Mouse (Mus musculus) MEL (cell line): Measurements from ENCODE around the gene Chuk. TPM values are rescaled to one million over a fixed set of nuclear protein-coding genes. Genes with fewer than 3 reads are reported as not detected.

ENCODE experiments used
- DNase-seq: peaks from one replicate; pipeline ENCODE4 v3.0.0; 2011; ENCODE audit warnings: low read depth, low spot score
- H3K27ac ChIP-seq: 2 replicates; pipeline ENCODE4 v1.5.1; 2012; ENCODE audit warnings: low read depth, mild to moderate bottlenecking, control low read depth, low read length, moderate library complexity; ENCODE audit not compliant: control insufficient read depth
- H3K27me3 ChIP-seq, 2 experiments: fragments of 150-350 bp in 1 of 2; sonication (generic) in 1 of 2; 2 replicates each; pipeline ENCODE4 v1.6.1; 2012; ENCODE audit warnings: low read length in 2 of 2, mild to moderate bottlenecking in 2 of 2, improper control_type of control experiment in 1 of 2, moderate library complexity in 1 of 2; ENCODE audit not compliant: insufficient read depth in 2 of 2, control insufficient read depth in 1 of 2
- H3K36me3 ChIP-seq, 2 experiments: 2 replicates each; pipeline ENCODE4 v1.6.1; 2012 to 2014; ENCODE audit warnings: low read length in 2 of 2, improper control_type of control experiment in 1 of 2, inconsistent platforms in 1 of 2, mild to moderate bottlenecking in 1 of 2; ENCODE audit not compliant: insufficient read depth in 2 of 2, control insufficient read depth in 1 of 2
- H3K4me1 ChIP-seq, 2 experiments: fragments of 150-350 bp in 1 of 2; sonication (generic) in 1 of 2; 2 replicates each; pipeline ENCODE4 v1.6.1; 2012; ENCODE audit warnings: low read length in 2 of 2, improper control_type of control experiment in 1 of 2, mild to moderate bottlenecking in 1 of 2; ENCODE audit not compliant: insufficient read depth in 2 of 2, control insufficient read depth in 1 of 2
- H3K4me3 ChIP-seq, 2 experiments: fragments of 150-350 bp in 1 of 2; sonication (generic) in 1 of 2; 2 replicates each; pipeline ENCODE4 v1.5.1; 2012; ENCODE audit warnings: low read depth in 2 of 2, low read length in 2 of 2, mild to moderate bottlenecking in 2 of 2, moderate library complexity in 2 of 2, control low read depth in 1 of 2, improper control_type of control experiment in 1 of 2; ENCODE audit not compliant: control insufficient read depth in 1 of 2, insufficient read depth in 1 of 2
- H3K79me2 ChIP-seq: 2 replicates; pipeline ENCODE4 v1.6.1; 2012; ENCODE audit warnings: mild to moderate bottlenecking, low read length, moderate library complexity; ENCODE audit not compliant: control insufficient read depth, poor library complexity, insufficient read depth
- H3K9ac ChIP-seq: 2 replicates; pipeline ENCODE4 v1.6.1; 2012; ENCODE audit warnings: low read depth, mild to moderate bottlenecking, control low read depth, low read length, moderate library complexity; ENCODE audit not compliant: control insufficient read depth, poor library complexity, severe bottlenecking
- H3K9me3 ChIP-seq: fragments of 150-350 bp; sonication (generic); replicated peaks from 2 replicates; pipeline ENCODE4 v1.6.1; 2012; ENCODE audit warnings: mild to moderate bottlenecking, low read length, improper control_type of control experiment, moderate library complexity; ENCODE audit not compliant: insufficient read depth
- BHLHE40 ChIP-seq: IDR thresholded peaks from 2 replicates; pipeline ENCODE4 v1.6.1; 2012; ENCODE audit warnings: low read depth, mild to moderate bottlenecking, inconsistent platforms, low read length, improper control_type of control experiment, borderline replicate concordance
- E2F4 ChIP-seq: IDR thresholded peaks from 2 replicates; pipeline ENCODE4 v1.6.1; 2011; ENCODE audit warnings: low read depth, low read length, improper control_type of control experiment, borderline replicate concordance
- ELF1 ChIP-seq: IDR thresholded peaks from 2 replicates; pipeline ENCODE4 v1.6.1; 2014; ENCODE audit warnings: low read depth, mild to moderate bottlenecking, inconsistent platforms, low read length, improper control_type of control experiment, moderate library complexity
- EP300 ChIP-seq, 2 experiments: IDR thresholded peaks; 2 replicates each; pipeline ENCODE4 v1.6.1; 2011; ENCODE audit warnings: improper control_type of control experiment in 2 of 2, low read length in 2 of 2, low read depth in 1 of 2, mild to moderate bottlenecking in 1 of 2
- ETS1 ChIP-seq: IDR thresholded peaks from 2 replicates; pipeline ENCODE4 v1.6.1; 2012; ENCODE audit warnings: low read depth, mild to moderate bottlenecking, inconsistent platforms, low read length, improper control_type of control experiment, moderate library complexity
- GABPA ChIP-seq: IDR thresholded peaks from 2 replicates; pipeline ENCODE4 v1.6.1; 2012; ENCODE audit warnings: low read depth, mild to moderate bottlenecking, inconsistent platforms, low read length, improper control_type of control experiment, moderate library complexity
- GATA1 ChIP-seq: IDR thresholded peaks from 2 replicates; pipeline ENCODE4 v1.6.1; 2011; ENCODE audit warnings: low read depth, low read length, improper control_type of control experiment
- JUND ChIP-seq: IDR thresholded peaks from 2 replicates; pipeline ENCODE4 v1.6.1; 2011; ENCODE audit warnings: low read depth, mild to moderate bottlenecking, improper control_type of control experiment, low read length
- MAFK ChIP-seq: IDR thresholded peaks from 2 replicates; pipeline ENCODE4 v1.6.1; 2011; ENCODE audit warnings: low read depth, mild to moderate bottlenecking, low read length, improper control_type of control experiment, borderline replicate concordance
- MAX ChIP-seq: IDR thresholded peaks from 2 replicates; pipeline ENCODE4 v1.6.1; 2011; ENCODE audit warnings: low read length, improper control_type of control experiment
- MAZ ChIP-seq: IDR thresholded peaks from 2 replicates; pipeline ENCODE4 v1.6.1; 2012; ENCODE audit warnings: low read depth, mild to moderate bottlenecking, inconsistent platforms, low read length, improper control_type of control experiment
- MEF2A ChIP-seq: IDR thresholded peaks from 2 replicates; pipeline ENCODE4 v1.6.1; 2014; ENCODE audit warnings: low read depth, mild to moderate bottlenecking, inconsistent platforms, low read length, improper control_type of control experiment; ENCODE audit not compliant: poor library complexity, insufficient replicate concordance, severe bottlenecking; ENCODE audit errors: extremely low read depth
- MYB ChIP-seq: IDR thresholded peaks from 2 replicates; pipeline ENCODE4 v1.6.1; 2011; ENCODE audit warnings: mild to moderate bottlenecking, low read depth, low read length, improper control_type of control experiment
- NELFE ChIP-seq: IDR thresholded peaks from 2 replicates; pipeline ENCODE4 v1.6.1; 2011; ENCODE audit warnings: low read depth, low read length, improper control_type of control experiment
- NRF1 ChIP-seq: IDR thresholded peaks from 2 replicates; pipeline ENCODE4 v1.6.1; 2014; ENCODE audit warnings: low read depth, mild to moderate bottlenecking, inconsistent platforms, low read length, improper control_type of control experiment, moderate library complexity; ENCODE audit not compliant: poor library complexity, insufficient read depth, severe bottlenecking
- POLR2A ChIP-seq, 2 experiments: IDR thresholded peaks; 2 replicates each; pipeline ENCODE4 v1.6.1; 2011 to 2012; ENCODE audit warnings: low read length in 2 of 2, mild to moderate bottlenecking in 2 of 2, control low read depth in 1 of 2, improper control_type of control experiment in 1 of 2, low read depth in 1 of 2, moderate library complexity in 1 of 2; ENCODE audit not compliant: control insufficient read depth in 1 of 2, insufficient read depth in 1 of 2, poor library complexity in 1 of 2
- POLR2AphosphoS2 ChIP-seq: IDR thresholded peaks from 2 replicates; pipeline ENCODE4 v1.6.1; 2011; ENCODE audit warnings: low read length, improper control_type of control experiment
- RAD21 ChIP-seq: IDR thresholded peaks from 2 replicates; pipeline ENCODE4 v1.6.1; 2011; ENCODE audit warnings: mild to moderate bottlenecking, low read depth, low read length, improper control_type of control experiment
- RCOR1 ChIP-seq: IDR thresholded peaks from 2 replicates; pipeline ENCODE4 v1.6.1; 2012; ENCODE audit warnings: low read depth, mild to moderate bottlenecking, inconsistent platforms, low read length, improper control_type of control experiment
- TAL1 ChIP-seq: IDR thresholded peaks from 2 replicates; pipeline ENCODE4 v1.6.1; 2012; ENCODE audit warnings: mild to moderate bottlenecking, inconsistent platforms, low read length, moderate library complexity, mixed read lengths
- UBTF ChIP-seq: IDR thresholded peaks from 2 replicates; pipeline ENCODE4 v1.6.1; 2012; ENCODE audit warnings: low read depth, mild to moderate bottlenecking, inconsistent platforms, low read length, improper control_type of control experiment, moderate library complexity, borderline replicate concordance; ENCODE audit not compliant: insufficient read depth
- ZC3H11A ChIP-seq: IDR thresholded peaks from 2 replicates; pipeline ENCODE4 v1.6.1; 2012; ENCODE audit warnings: low read depth, mild to moderate bottlenecking, inconsistent platforms, low read length, improper control_type of control experiment
- polyA plus RNA-seq, 2 experiments: library from polyadenylated mRNA; stranded (reverse) in 1 of 2; unstranded in 1 of 2; fragments of >175 nt in 1 of 2; fragments of >200 nt in 1 of 2; gene quantifications; 2 replicates each; pipeline versions ENCODE4 v1.2.1 to v1.2.4; 2012; ENCODE audit warnings: low replicate concordance in 2 of 2, low read depth in 1 of 2; ENCODE audit not compliant: insufficient read length in 2 of 2, insufficient read depth in 1 of 2, missing spikeins in 1 of 2
- total RNA-seq: library from RNA; depleted of rRNA; stranded (reverse); fragments of 300-350 nt; gene quantifications from 2 replicates; pipeline ENCODE4 v1.2.3, GENCODE M21; 2012

Chuk gene
- total and polyA plus RNA-seq, 3 experiments = 50.5 to 463 (median 58.3) TPM

DNA sequence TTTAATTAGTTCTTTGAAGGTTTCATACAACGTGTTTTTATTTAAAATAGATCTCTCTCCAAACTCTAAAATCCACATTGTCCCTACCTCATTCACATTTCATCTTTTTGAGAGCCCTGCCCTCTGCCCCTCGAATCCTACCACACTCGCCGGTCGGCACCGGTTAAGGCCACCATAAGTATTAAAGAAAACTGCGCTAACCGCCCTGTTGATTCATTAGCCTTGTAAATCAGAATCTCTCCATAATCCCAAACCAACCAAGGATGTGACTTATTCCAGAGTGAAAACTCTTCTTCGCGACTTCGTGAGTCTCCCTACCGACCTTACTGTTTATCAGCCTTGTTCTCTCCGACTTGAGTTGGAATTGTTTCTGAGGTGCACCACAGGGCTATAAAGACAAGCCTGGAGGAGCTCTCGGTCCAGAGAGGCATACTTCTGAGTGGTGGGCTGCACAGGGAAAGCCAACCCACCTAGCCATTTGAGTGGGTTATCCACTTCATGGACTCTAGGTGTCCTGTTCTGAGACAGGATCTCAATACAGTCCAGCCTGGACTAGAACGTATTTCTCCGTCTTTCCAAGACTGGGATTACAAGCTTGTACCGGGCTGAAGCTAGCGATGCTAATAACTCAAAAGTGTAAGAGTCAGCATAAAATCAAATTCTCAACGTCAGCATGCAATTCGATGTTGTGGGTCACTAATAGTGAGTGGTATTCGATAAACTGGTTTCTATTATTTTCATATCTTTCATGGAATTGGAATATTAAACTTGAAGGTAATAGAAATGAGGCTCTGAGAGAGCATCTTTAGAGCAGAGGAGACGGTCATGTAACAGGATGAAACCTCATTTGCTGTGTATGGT, 611 bp upstream of the Chuk start:
- peak overlapping the region; percentile 61 to 70 for H3K4me3 ChIP-seq
- H3K36me3 ChIP-seq = peaks cover 7 to 30% of the 10 kb centered on the region in 2 experiments
- TF ChIP-seq MAFK = peak; percentile 64; the same call in 1 of the 2 replicates
- TF ChIP-seq ZC3H11A = no peak
- no peak for TF ChIP-seq ETS1
- no peaks in the 10 kb centered on the region for H3K27me3 ChIP-seq
- DNase-seq = no peak
- H3K4me1 ChIP-seq = peaks cover 14 to 17% of the 10 kb centered on the region in 2 experiments
- H3K9me3 ChIP-seq = no peaks in the 10 kb centered on the region
- no peak overlapping the region for H3K27ac ChIP-seq
- peaks cover 32% of the 10 kb centered on the region for H3K79me2 ChIP-seq
- H3K9ac ChIP-seq = peak overlapping the region; percentile 90

DNA sequence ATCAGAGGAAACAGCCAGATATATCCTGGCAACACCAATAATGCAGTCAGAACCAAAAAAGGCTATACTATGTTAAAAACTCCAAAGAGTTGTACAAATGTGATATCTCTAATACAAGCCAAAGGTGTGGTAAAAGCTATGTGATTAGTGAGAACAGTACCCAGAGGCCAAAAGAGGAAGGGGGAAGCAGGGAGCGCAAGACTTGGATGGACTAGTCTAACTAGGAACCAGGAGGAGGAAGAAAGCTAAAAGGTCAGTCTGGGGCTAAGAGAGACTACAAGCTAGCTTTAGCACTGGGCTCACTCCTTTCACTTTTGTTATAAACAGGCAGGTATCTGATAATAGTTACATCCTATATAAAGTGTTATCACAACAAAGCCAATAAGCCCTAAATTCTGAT, 2.9 kb downstream of the Chuk start:
- H3K36me3 ChIP-seq = peaks cover 26 to 32% of the 10 kb centered on the region in 2 experiments
- H3K4me1 ChIP-seq = peaks cover 14 to 17% of the 10 kb centered on the region in 2 experiments
- H3K27me3 ChIP-seq = no peaks in the 10 kb centered on the region
- H3K9me3 ChIP-seq = no peaks in the 10 kb centered on the region
- peak; percentile 63 for DNase-seq
- TF ChIP-seq RCOR1 (no peak), RAD21 (no peak), EP300 (IDR thresholded peaks at IDR 0.05; ENCODE audit: low read depth in 1 of 2, low read length in 2 of 2) (peak in 1 of 2 experiments; percentile 7; a peak in 2 of 4 replicates)
- H3K27ac ChIP-seq = no peak overlapping the region
- peaks cover 32% of the 10 kb centered on the region for H3K79me2 ChIP-seq
- no peak overlapping the region for H3K9ac ChIP-seq
- H3K4me3 ChIP-seq = 0 out of 4 replicates have a peak overlapping the region, but pooled peaks of 1 of the 2 experiments have one; percentile 12

DNA sequence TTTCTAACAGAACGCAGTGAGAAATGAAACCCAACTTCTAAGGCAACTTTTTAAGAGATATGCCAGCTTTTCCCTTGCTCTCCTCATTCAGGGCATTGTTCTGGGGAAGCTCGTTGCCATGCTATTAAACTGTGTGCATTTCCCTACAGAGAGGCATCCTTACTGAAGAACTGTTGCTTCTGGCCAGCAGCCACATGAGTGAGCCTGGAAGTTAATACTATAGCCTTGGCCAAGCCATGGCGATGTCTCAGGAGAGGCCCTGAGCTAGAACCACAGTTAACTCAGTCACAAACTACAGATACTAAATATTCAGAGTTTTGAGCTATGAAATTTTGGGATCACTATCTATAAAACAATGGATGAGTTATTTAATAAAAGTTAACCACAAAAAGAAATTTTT, 4.3 kb downstream of the Chuk start:
- H3K9ac ChIP-seq = no peak overlapping the region
- no peak for DNase-seq
- H3K36me3 ChIP-seq = peaks cover 32 to 35% of the 10 kb centered on the region in 2 experiments
- H3K27me3 ChIP-seq = no peaks in the 10 kb centered on the region
- H3K9me3 ChIP-seq = no peaks in the 10 kb centered on the region
- TF ChIP-seq JUND = no peak
- TF ChIP-seq MYB = no peak
- no peak for TF ChIP-seq NRF1
- TF ChIP-seq NELFE = no peak
- no peak for TF ChIP-seq GATA1
- no peak for TF ChIP-seq TAL1
- TF ChIP-seq MEF2A = no peak
- TF ChIP-seq ETS1 = no peak
- TF ChIP-seq MAZ = no peak
- TF ChIP-seq MAX = no peak
- TF ChIP-seq POLR2AphosphoS2 = no peak
- TF ChIP-seq GABPA = no peak
- TF ChIP-seq UBTF = no peak
- TF ChIP-seq EP300 (IDR thresholded peaks at IDR 0.05; ENCODE audit: low read depth in 1 of 2, low read length in 2 of 2) = no peak
- no peak for TF ChIP-seq POLR2A (IDR thresholded peaks at IDR 0.05; ENCODE audit: control insufficient read depth in 1 of 2, insufficient read depth in 1 of 2, low read depth in 1 of 2, low read length in 2 of 2, poor library complexity in 1 of 2)
- TF ChIP-seq E2F4 = no peak
- no peak for TF ChIP-seq RAD21
- no peak for TF ChIP-seq BHLHE40
- no peak for TF ChIP-seq RCOR1
- TF ChIP-seq ELF1 = no peak
- peaks cover 14 to 16% of the 10 kb centered on the region in 2 experiments for H3K4me1 ChIP-seq
- no peak overlapping the region for H3K4me3 ChIP-seq
- no peak overlapping the region for H3K27ac ChIP-seq
- H3K79me2 ChIP-seq = peaks cover 32% of the 10 kb centered on the region
